Mouse (Mus musculus) megakaryocyte progenitor cell, adult 5-6 weeks (primary cell): ENCODE data around the gene Ralgps1. TPM values are rescaled to one million over a fixed set of nuclear protein-coding genes. Genes with fewer than 3 reads are reported as not detected.

Experiments used
- ATAC-seq: replicated peaks from 2 replicates; pipeline ENCODE4 v1.8.0; 2016; ENCODE audit warnings: mild to moderate bottlenecking, moderate TSS enrichment, inconsistent platforms; ENCODE audit not compliant: poor library complexity
- total RNA-seq, 2 experiments: library from RNA; stranded (forward) in 1 of 2; stranded (reverse) in 1 of 2; fragments of 157-497, 149-512 nt in 1 of 2; fragments of 200-1000 nt in 1 of 2; gene quantifications; 2 replicates each; pipeline versions ENCODE4 v1.2.3 to v1.2.4; 2015 to 2017

Gene Ralgps1
- total RNA-seq, 2 experiments from 2014 or later: 0.42 to 2.4 TPM

DNA sequence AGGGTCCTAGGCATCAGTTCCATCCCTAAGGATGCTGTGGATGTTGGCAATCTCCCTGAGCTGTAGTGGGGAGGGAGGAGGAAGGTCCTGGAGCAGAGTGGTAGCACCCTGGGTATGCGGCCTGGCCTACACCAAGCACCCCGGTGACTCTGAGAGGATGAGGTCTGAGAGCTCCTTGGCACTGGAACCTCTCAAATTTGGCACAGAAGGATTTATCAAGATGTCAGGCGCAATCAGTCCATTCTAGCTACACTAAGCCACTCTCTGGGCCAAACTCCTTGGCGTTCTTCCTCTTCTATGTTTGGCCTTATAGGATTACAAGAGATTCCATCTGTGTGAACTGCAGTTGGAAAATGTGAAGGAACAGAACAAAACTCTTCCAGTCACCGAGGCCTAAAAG, 82.4 kb downstream of the Ralgps1 start:
- ATAC-seq: no peak

DNA sequence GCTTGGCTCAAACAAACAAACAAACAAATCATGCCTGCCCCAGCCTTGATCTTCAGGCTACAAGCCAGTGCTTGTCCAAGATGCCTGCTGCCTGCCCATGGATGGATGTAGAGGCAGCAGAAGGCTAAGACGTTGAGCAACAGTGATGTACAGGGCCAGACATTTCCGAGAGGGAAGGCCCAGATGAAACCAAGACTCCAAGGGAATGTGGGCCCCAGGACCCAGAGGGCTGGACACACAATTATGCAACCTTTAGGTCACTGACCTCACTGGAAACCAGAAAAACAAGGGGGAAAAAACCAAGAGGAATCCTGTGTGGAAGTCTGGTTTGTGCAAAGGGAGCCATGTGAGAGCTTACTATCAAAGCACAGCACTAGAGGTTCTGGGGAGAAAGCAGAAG, 87.6 kb downstream of the Ralgps1 start:
- no peak for ATAC-seq

DNA sequence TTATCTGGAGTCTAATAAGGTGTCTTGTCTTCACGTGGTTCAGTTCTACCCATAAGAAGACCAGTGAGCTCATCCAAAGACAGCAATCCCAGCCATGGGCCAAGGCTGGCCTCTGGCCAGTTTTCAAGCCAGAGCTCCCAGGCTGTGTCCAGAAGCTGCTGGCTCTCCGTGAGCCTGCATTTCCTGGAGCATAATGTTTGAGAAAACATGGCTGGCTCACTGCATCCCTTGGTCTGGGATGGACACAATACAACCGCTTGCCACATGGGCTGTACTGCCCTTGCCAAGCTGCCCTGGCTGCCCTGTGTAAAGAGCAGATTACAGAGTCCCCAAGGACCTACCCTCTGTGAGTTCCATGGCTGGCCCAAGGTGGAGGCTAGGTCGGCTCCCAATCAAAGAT, 88.4 kb downstream of the Ralgps1 start:
- ATAC-seq: no peak

DNA sequence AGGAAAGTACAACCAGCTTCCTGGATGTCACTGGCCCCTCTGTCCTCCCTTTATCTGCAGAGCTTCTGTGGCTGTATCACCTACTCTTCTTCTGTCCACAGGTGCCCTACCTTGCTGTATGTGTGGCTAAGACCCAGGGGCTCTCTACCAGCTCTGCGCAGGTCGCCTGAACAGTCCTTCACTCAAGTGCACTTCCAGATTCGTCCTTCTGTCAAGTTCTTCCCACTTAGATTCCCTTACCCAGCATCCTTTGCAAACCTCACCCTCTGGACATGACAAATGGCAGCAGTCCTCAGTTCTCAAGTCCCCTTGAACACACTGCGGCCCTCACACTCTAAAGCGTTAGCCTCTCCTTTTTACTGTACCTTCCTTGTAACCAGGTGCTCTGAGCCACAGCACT, 89.5 kb downstream of the Ralgps1 start:
- no peak for ATAC-seq

DNA sequence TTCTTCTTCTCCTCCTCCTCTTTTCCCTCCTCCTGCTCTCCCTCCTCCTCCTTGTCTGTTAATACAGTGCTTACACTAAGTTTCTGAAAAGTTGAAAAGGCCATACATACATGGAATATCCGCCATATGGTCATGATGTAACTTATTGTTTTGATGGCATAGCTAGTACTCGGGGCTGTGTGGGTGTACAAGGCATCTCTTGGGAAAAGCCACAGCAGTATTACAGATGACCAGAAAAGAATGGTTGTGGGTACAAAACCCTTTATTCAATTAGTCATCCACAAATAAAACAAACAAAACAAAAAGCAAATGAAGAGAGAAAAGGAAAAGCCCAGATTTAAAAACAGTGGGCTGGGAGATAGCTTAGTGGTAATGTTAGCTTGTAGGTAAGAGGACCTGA, 90.8 kb downstream of the Ralgps1 start:
- no peak for ATAC-seq

DNA sequence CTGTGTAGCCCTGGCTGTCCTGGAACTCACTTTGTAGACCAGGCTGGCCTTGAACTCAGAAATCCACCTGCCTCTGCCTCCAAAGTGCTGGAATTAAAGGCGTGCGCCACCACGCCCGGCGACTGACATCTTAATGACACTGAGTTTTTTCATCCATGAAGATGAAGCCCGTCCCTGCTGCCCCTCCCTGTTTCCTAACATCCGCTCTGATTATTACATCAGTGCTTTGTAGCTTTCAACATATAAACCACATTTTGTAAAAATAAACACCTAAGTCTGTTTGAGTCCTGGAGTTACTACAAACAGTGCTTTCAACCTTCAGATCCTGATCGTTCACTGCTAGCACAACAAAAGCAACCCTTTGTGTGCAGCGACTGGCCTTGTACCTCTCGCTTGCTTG, 91.5 kb downstream of the Ralgps1 start:
- peak; percentile 42; the same call in 1 of the 2 replicates for ATAC-seq

DNA sequence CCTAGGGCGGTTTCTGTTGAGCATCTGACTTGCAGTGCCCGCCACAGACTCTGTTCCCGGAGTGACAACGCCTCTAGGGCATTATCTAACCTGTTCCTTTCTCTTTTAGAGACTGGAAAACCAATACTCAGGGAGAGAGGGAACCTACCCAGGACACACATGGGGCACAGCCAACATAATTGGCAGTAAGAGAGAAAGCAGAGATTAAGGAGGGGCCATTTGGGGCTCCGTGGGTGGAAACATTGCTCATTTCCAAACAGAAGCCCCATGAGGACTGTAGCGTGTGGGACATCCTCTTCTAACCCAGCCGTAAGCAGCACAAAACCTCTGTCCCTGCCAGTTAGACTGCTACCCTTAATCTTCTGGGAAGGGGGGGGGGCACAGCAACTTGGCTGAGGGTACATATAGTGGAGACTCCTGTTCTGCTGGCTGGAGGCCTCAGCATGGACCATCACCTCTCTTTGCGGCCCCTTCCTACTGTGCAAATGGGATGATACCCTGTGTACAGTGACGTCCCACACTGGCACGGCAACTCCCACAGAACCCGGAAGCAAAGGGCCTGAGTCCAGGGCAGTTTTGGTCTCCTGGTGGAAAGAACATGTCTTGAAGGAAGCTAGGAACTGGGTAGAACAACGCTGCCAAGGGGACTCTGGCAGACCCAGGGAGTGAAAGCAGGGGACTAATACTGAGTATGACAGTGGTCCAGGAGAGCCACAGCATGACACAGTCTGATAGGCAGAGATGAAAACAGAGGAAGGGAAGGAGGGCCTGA, 96.4 kb downstream of the Ralgps1 start:
- no peak for ATAC-seq

DNA sequence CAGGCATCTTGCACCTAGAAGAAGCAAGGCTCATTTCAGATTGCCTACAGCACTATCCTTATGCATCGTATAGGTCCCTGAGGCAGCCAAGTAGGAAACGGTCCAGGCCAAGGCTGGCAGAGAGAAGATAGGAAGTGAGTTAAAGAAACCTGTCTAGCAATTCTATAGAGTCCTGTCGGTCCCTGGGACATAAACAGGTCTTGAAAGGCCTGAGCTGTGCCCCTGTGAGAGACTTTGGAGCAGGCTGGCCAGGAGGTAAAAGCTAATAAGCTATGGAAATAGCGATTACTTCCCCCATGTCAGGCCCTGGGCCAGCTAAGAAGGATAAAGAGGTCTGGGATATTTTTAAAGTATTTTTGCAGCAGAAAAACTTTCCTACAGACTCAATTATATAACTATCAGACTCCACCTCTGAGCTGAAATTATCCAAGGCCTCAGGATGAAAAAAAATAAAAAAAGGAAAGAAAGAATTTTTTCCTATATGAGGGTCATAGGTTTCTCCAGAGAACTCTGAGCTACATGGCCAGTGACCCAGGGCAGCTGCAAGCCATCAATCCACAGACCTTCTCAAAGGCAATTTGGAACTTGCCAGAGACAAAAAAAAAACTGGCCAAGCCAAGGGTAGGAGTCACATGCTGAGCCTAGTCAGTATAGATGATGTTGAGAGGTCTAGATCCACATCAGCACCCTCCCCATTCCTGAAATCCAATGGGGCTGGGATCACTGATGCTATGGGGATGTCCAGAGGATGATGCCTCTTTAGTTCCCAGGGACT, 98.4 kb downstream of the Ralgps1 start:
- no peak for ATAC-seq

DNA sequence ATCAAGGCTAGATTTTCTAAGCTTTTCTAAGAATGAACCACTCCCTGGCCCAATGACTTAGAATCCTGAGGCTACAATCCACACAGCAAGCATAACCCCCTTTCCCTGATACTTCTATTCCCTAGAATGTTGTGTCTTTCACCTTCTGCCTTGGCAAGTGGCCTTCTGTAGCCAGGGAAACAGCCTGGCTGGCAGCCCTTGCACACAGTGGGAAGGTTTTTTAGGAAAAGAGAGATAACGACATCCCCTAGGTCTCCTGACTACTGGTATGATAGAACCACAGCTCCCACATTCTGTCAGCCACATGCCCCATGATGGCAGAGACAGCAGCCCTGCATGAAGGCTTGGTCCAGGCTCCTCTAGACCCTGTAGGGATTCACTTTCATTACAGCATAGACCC, 99.8 kb downstream of the Ralgps1 start:
- no peak for ATAC-seq

DNA sequence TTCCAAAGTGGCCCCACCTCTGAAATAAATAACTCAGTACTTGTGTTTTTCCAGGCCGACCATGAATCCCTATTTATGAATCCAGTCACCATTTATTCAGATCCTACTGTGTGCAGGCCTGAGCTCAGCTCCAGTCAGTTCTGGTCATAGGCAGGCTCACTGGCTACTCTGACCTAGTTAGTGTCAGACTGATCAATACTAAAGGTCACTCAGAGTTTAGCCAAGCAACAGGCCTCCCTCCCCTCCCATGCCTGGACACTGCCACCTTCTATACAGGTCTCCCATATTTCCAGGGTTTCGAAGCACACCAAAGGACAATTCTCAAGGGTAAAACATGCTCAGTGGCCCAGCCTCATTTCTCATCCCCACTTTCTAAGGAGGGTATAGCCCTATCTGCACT, 100.7 kb downstream of the Ralgps1 start:
- no peak for ATAC-seq

DNA sequence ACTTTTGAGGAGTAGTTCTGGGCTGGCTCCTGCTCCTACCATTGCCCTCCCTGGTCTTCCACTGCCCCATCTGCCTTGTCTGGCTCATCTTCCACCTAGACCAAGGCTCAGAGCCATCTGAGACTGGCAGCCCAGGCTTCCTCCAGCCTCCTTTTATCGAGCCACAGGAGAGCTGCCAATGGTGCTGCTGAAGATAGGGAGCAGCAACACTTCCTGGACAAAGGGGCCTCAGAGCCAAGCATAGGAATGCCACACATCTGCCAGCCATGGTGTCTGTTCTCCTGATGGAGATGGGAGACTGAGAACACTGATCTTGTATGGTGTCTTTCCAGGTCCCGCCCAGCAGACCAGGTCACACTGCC, 102.2 kb downstream of the Ralgps1 start:
- no peak for ATAC-seq

DNA sequence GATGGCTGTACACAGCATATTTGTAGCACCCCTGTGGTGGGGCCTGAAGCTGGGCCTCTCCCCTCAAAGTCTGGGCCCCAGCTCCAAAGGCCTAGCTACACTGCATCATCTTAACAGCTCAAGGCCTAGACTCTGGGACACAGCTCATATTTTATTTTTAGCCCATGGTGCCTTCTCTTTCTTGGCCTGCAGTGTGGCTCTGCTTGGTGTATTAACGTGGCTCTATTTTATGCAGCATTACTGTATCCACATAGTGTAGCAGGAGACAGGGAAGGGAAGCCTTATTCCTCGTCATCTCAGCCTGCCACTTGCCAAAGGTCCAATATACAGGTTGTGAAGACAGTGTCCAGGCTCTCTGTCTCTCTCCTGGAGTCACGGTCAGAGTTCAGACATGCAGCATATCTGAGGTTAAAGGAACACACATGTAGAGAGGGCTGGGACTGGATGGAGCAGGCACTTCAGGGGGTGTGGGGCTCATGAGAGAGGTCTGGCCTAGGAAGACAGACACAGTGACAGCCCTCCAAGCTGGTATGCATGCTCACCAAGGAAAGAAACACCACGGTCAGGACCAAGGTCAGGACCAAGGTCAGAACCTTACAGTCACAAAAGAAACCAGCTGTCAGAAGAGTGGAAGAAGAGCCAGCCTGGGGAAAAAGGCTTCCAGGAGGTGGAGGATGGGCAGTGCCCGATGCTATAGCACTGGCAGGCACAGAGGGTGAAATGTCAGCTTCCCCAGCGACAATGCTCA, 102.7 kb downstream of the Ralgps1 start:
- no peak for ATAC-seq

DNA sequence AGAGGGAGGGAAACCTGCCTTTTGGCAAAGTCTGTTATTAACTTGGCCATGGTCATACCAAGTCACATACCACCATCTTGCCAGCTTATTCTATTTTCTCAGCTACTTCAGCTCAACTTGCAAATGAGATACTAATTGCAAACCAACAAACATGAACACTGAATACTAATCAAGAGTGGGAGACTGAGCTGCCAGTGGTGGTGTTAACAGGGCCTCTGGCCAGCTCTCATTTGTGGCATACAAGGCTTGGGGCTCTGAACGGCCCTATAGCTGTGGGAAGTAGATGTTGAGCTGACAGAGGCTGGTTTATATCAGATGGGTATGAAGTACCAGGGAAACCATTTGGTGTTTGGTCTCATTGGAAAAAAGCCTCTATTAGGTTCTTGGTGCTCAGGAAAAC, 104.2 kb downstream of the Ralgps1 start:
- ATAC-seq: no peak

DNA sequence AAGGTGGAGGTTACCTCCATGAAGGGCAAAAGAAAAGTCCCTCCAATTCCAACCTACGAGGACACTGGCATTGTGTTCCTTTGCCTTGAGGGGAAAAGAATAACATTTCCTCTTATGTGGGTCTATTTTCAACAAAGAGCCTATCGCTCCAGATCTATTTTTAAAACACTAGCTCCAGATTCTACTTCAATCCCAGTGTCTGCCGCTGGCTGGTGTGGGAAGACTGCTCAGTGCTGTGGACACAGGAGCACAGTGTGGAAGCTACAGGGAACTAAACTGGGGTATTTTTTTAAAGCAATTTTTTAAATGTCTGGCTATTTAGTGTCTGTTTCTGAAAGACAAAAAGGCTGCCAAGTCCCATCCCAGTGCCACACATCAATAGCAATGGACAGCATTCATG, 105.5 kb downstream of the Ralgps1 start:
- ATAC-seq: no peak

DNA sequence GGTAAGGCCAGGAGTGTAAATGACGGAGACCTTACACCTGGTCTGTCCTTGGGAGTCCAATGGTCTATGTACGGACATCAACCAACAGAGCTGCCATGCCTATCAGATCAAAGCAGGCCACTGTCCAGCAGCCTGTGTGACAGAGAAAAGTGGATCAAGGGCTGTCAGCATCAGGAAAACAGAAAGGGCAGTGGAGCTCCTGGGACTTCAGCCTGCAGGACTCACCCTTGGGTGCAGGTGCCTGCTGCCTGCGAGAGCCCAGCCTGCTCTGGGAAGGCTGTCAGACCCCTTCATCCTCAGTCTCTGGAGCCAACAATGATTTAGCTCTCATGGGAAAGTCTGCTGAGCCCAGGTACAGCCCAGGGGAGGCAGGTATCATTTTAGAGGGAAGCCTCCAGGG, 109.8 kb downstream of the Ralgps1 start:
- ATAC-seq: no peak

DNA sequence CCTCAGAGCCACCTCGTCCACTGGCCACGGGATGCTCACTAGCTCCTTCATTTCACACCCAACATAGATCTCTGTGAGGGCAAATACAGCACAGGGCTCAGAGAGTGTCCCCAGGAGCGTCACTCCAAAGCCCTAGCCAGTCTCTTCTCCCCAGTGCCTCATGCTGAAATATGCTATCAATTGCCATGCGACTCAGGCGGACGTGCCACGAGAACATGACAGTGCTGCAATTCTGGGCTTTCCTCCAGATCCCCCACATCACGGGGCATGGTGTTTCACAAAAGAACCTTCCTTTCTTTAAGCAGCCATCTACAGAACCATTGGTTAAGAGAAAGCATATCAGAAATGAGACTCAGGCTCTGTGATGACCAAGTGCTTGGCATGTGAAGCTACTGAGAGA, 110.5 kb downstream of the Ralgps1 start:
- no peak for ATAC-seq

DNA sequence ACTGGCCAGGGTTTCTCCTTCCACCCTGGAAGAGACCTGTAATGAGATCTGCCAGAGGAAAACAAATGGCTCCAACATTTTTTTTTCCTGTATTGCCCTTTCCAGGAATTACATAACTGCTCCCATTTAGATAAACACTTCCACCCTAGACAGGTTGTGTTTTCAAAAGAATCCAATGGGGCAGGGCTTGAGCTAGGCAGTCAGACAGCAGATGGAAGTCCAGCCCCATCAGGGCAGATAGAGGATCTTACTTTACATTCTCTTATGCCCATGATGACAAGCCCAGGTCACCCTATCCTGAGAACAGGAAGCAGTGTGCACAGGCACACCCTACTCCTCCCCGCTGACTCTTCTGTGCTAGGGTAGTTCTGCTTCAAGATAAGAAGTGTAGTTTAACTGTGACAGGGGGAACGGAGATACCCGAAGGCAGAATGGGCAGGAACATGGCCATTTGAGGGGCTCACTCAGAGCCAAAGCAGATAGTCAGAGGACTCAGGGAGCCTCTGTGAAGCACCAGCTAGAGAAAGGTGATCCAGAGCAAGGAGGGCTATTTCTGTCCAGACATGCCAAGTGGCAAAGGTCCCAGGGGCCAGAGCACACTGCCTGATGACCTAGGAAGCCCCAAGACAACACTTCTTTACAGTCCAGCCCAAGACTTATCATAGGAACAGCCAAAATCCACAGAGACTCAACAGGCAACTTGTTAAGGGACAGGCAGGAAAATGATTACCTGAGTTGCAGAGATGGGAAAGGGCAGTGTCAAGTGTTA, 114.3 kb downstream of the Ralgps1 start:
- peak; percentile 96 for ATAC-seq

DNA sequence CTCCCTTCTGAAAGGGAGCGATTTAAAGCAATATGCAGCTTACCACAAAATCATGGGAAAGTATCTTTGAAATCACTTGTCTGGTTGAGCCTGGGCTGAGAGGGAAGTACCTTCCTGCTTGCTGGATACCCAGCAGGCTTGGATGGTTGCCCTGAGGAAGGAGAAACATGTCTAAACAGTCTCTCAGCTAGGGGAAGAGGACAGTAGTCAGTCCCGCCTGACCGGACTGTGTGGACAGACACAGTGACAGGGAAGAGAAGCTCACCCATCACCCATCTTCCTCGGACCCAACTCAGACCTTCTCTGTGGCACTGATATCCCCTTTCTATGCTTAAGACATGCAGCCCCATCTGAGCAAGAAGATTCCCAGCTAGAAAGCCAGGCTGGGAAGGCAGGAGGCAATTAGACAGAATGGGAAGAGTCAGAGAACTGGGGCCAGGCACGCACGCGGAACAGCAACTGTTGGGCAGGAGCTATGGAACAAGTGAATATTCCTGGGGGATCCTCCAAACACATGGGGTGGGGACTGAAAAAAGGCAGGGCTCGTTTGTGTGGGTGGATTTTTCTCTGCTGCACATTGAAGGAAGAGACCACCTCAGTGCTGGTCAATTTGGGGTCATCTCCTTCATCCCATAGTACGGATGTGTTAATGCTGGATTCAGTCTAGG, 116.8 kb downstream of the Ralgps1 start:
- no peak for ATAC-seq

DNA sequence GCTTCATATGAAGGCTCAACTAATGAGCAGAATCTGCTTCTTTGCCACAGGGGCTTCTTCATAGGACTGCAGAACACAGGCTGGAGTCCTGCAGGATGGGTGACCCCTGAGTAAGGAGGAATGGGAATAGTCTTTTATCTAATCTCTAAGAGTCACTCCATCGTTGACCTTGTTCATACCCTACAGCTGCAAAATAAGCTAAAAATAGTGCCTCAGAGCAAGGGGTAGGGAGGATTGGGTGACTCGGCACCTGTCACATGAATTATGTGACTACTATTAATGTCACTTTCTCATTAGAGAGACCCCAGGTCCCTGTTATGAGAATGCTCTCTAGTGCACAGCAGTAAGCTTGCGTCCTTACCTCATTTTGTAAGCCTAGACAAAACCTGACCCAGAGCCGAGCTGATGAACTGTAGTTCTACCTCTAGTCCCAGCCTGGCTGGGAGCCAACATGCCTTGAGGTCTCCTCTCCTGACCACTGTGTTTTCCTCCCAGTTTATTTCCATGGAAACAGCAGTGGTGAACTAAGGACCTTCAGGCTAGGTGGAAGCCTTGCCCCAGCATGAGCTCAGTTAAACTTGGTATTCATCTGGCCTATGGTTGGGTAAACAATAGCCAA, 117.6 kb downstream of the Ralgps1 start:
- ATAC-seq: no peak

DNA sequence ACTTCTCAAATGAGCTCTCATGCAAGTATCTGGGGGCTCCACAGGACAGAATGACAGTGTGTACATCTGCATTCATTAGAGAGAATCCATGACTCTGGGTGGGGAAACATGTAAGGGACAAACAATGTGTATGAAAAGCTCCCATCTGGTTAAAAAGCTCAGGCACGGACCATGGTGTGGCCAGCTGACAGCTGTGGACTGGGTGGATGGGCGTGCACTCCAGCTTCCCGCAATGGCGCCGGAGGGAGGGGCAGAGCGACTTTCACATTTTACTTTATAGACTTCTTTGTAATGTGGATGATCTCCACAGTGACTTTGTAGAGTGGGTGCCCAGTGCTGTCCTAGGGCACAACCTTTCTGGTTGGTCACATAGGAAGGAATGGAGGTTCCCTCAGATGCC, 118.5 kb downstream of the Ralgps1 start:
- no peak for ATAC-seq
